13 mouse cellular contexts compared by ENCODE assay signal in genomic region chr9:92217484-92217883, GRCm38 (mm10). TPM values are rescaled to one million over a fixed set of nuclear protein-coding genes. Genes with fewer than 3 reads are reported as not detected.
DNase-seq lines count a peak whose midpoint lies in the region; ATAC-seq and TF ChIP-seq lines count a peak whose summit lies in the region.
"Had no signal": no experiment of that assay in that cellular context is flagged by ENCODE, and none has a peak within 500 bp of the region (broad histone marks: within the 10 kb centered on the region; RNA-seq: fewer than 3 reads in every experiment).

No protein-coding gene starts in this region.

- TF ChIP-seq CTCF in thymus, adult 2 months (IDR thresholded peaks at IDR 0.05; ENCODE audit: borderline replicate concordance, control insufficient read depth, extremely low read depth, insufficient read depth, low read length, poor library complexity): no peak

- H3K27ac ChIP-seq in kidney, embryonic 14.5 days (ENCODE audit: low read depth, low read length): no peak overlapping the region
- H3K27ac ChIP-seq in thymus, adult 2 months (ENCODE audit: control insufficient read depth, insufficient read depth, low read length): no peak overlapping the region

- ATAC-seq in kidney, embryonic 14.5 days (ENCODE audit: low FRiP score, low TSS enrichment): no peak
- peak; percentile 21; the same call in 1 of the 2 replicates for ATAC-seq in granulocyte monocyte progenitor cell, adult 5-6 weeks (replicated peaks; ENCODE audit: poor library complexity, severe bottlenecking)

- no peak overlapping the region for H3K9ac ChIP-seq in kidney, embryonic 14.5 days (ENCODE audit: low read depth, low read length)

- no peaks in the 10 kb centered on the region for H3K4me1 ChIP-seq in kidney, embryonic 14.5 days (ENCODE audit: control insufficient read depth, insufficient read depth, low read length)
- no peaks in the 10 kb centered on the region for H3K4me1 ChIP-seq in thymus, adult 2 months (replicated peaks; ENCODE audit: control insufficient read depth, insufficient read depth, low read length)

- DNase-seq in kidney, postnatal 14 days: peak; percentile 6
- peak; percentile 30 for DNase-seq in 3T3-L1 (ENCODE audit: low read depth, low spot score)
- DNase-seq in CD4-positive helper T cell, adult 2 months (ENCODE audit: low read depth, low spot score): peak; percentile 40
- no peak for DNase-seq in thymus, adult 2 months
- no peak for DNase-seq in cerebellum, adult 8-10 months
- DNase-seq: heart, postnatal 14 days; spleen, adult 18-20 months; thymus, postnatal 36 days had no signal

- H3K27me3 ChIP-seq in kidney, embryonic 14.5 days (ENCODE audit: control insufficient read depth, insufficient read depth, low read length): no peaks in the 10 kb centered on the region
- no peaks in the 10 kb centered on the region for H3K27me3 ChIP-seq in thymus, adult 2 months (ENCODE audit: control insufficient read depth, insufficient read depth, low read length)

- no peak overlapping the region for H3K4me3 ChIP-seq in kidney, embryonic 14.5 days (ENCODE audit: low read length)
- no peak overlapping the region for H3K4me3 ChIP-seq in thymus, adult 2 months (ENCODE audit: control insufficient read depth, insufficient read depth, low read length)

- 66% methylated on average over 4 of the region's 4 CpGs for WGBS in kidney, embryonic 14.5 days
- WGBS in thymus, adult 2 months: 19% methylated on average over 4 of the region's 4 CpGs

- no peak overlapping the region for H3K4me2 ChIP-seq in kidney, embryonic 14.5 days (replicated peaks; ENCODE audit: low read depth, low read length)

- no peaks in the 10 kb centered on the region for H3K36me3 ChIP-seq in kidney, embryonic 14.5 days (ENCODE audit: control insufficient read depth, insufficient read depth, low read length)
- no peaks in the 10 kb centered on the region for H3K36me3 ChIP-seq in thymus, adult 2 months (ENCODE audit: control insufficient read depth, insufficient read depth, low read length)

- TF ChIP-seq POLR2A in thymus, adult 2 months (IDR thresholded peaks at IDR 0.05; ENCODE audit: control insufficient read depth, extremely low read depth, insufficient read depth, low read length, poor library complexity): no peak

- no peaks in the 10 kb centered on the region for H3K9me3 ChIP-seq in kidney, embryonic 14.5 days (ENCODE audit: control insufficient read depth, low read length)

RNA-seq across cellular contexts. Expression of gene Plscr5, which starts 24.7 kb away (rescaled TPM):
- polyA plus RNA-seq in kidney, embryonic 14.5 days (2014; fragmentation: Nextera tagmentation; extraction: Ambion mirVana): not detected in 2 replicates
- not detected in 2 replicates for total RNA-seq in granulocyte monocyte progenitor cell, adult 5-6 weeks (2014; fragmentation: Nextera tagmentation)
- total RNA-seq in granulocyte monocyte progenitor cell, adult 5-6 weeks (2017): not detected in 2 replicates
- 0.10 and 0.27 TPM in 2 replicates for polyA plus RNA-seq in thymus, adult 2 months (2012; rRNA removed)
- total RNA-seq: heart, postnatal 14 days; neutrophil, adult 5-6 weeks had no signal
- polyA plus RNA-seq: embryonic facial prominence, embryonic 11.5 days; lung, embryonic 16.5 days had no signal

RNA-seq across cellular contexts. Expression of gene Plscr1, which starts 32.1 kb away (rescaled TPM):
- polyA plus RNA-seq in kidney, embryonic 14.5 days (2014; fragmentation: Nextera tagmentation; extraction: Ambion mirVana): 83.5 and 91.2 TPM in 2 replicates
- total RNA-seq in granulocyte monocyte progenitor cell, adult 5-6 weeks (2014; fragmentation: Nextera tagmentation): 30.2 and 32.0 TPM in 2 replicates
- total RNA-seq in granulocyte monocyte progenitor cell, adult 5-6 weeks (2017): 21.6 and 27.5 TPM in 2 replicates
- polyA plus RNA-seq in thymus, adult 2 months (2012; rRNA removed): 5.5 and 6.9 TPM in 2 replicates

RNA-seq across cellular contexts. Expression of gene Plscr2, which starts 57.9 kb away (rescaled TPM):
- polyA plus RNA-seq in kidney, embryonic 14.5 days (2014; fragmentation: Nextera tagmentation; extraction: Ambion mirVana): 6.0 and 11.6 TPM in 2 replicates
- total RNA-seq in granulocyte monocyte progenitor cell, adult 5-6 weeks (2014; fragmentation: Nextera tagmentation): not detected in 2 replicates
- total RNA-seq in granulocyte monocyte progenitor cell, adult 5-6 weeks (2017): not detected in 2 replicates
- polyA plus RNA-seq in thymus, adult 2 months (2012; rRNA removed): 1.9 and 3.3 TPM in 2 replicates

Comparison
In these comparisons a context has a peak if more than half of its experiments do, and no peak if none do; other contexts are left out.
1. DNase-seq: peak in kidney, postnatal 14 days (single experiment), 3T3-L1 (single experiment) and CD4-positive helper T cell, adult 2 months (single experiment); none in thymus, adult 2 months (single experiment) and cerebellum, adult 8-10 months (single experiment).
2. RNA of gene Plscr1, which starts 32.1 kb away (polyA plus RNA-seq): 83.5 to 91.2 TPM in kidney, embryonic 14.5 days; 5.5 to 6.9 TPM in thymus, adult 2 months; every median in the first group is over 10 times any median in the second.